Mouse (Mus musculus): ENCODE results near the gene Anapc16.

Gene Anapc16

DNA sequence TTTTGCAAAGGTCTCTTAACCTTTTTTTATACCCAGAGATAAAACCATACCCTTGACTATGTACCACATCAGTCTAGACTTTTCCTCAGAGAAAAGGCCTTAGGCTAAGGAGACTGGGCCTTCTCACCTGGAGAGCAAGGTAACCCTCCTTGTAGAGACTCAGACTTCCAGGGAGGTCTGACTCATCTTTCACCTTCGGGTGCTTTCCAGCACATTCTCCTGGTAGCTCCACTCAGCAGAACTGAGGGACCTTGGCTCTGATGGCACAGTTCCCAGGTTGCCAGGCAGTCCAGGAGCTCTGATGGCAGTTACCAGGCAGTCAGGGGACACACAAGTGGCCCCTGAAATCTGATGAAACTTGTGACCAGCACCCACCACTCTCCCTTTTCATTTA lies 53.7 kb downstream of the Anapc16 start:
- DNase-seq (ENCODE audit: low read depth, low spot score) = no peak

DNA sequence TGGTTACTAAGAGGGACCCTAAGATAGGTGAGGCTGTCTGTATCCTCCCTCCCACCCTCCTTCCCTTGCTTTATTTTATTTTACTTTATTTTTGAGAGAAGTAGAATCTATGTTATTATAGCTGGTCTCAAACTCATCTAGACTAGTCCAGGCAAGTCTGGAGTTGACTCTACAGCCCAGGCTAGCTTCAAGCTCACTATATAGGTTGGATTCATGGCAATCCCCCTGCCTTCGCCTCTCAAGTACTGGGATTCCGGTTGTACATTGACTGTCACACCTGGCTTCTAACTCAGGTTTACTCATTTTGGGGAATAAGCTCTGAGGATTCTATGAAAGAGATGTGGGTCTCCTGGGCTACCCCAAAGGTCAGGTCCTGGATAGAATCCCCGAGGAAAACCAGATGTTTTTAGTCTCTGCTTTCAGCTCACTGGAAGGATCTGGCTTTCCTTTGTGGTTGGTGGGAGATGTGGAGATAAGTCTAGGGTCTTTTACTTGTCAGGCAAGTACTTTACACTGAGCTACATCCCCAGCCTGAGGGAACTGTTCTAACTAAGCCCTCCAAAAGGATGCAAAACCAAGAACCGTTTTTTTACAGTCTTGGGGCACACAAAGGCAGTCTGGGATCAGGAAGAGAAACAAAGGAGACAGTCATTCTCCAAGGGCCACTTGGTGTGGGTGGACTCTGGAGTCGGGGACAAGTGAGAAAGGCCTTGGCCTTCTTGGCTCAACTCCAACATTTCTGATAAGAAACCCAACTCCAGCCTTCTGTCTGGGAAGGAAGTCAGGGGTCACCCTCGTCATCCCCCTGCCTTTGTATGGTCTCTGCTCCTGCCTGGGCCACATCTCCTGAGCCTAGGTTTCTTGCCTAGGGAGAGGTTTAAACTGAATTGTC lies 54.3 kb downstream of the Anapc16 start:
- DNase-seq (ENCODE audit: low read depth, low spot score) = no peak

DNA sequence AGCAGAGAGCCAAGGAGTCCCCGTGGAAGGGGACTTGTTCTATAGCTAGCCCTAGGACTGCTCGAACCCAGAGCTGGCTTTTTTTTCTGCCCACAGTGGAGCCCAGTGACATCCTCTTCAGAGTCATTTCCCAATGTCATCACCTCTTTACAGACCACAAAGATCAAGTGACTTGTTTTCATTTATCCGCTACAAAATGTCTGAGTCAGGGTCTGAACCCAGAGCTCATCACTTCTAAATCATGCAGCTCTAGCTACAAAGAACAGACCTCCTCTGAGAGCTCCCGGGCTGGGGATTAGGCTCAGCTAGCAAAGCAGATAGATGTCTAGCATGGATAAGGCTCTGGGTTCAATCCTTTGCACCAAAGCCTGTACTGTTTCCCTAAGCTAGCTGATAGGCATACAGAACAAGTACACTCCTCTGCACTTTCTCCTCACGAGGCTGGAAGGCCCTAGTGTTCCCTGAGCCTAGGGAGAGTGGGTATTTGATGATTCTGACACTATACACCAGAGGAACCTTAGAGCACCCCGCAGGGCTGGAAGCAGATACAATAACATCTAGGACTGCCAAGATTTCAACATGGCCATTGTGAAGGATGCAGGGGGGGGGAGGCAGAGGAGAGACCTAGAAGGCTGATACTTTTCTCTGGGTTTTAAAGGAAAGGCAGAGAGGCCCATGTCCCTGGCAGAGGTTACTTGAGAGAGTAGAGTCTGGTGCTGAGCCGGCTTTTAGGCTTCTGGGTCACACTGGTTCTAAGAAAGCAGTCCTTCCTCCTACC lies 55.5 kb downstream of the Anapc16 start:
- peak; percentile 52 for DNase-seq (ENCODE audit: low read depth, low spot score)

DNA sequence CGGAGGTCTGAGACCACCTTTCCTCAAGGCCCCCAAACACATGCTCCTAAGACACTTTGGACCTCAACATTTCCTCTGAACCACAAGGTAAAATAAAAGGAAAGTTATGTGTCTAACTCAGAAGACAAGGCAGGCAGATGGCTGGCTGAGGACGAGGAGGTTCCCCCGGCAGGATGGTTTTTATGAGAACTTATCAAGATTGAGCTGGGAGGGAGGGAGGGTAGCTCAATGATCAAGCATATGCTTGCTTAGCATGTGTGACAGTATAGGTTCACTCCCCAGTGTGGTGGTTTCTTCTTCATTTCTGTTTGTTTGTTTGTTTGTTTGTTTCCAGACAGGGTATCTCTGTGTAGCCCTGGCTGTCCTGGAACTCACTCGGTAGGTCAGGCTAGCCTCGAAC lies 56.6 kb downstream of the Anapc16 start:
- DNase-seq (ENCODE audit: low read depth, low spot score) = no peak

DNA sequence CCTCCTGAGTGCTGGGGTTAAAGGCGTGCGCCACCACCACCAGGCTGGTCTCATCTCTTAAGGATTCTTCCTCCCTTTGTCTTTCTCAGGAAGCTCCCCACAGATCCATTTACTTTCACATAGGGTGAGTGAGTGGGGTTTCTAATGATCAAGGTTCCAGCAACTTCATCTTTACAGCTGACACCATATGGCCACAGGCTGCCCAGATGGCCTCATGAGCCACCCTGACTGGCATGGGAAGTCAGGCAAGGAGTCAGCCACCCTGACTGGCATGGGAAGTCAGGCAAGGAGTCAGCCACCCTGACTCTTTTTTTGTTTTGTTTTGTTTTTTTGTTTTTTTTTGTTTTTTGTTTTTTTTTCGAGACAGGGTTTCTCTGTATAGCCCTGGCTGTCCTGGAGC lies 57.5 kb downstream of the Anapc16 start:
- no peak for DNase-seq (ENCODE audit: low read depth, low spot score)

DNA sequence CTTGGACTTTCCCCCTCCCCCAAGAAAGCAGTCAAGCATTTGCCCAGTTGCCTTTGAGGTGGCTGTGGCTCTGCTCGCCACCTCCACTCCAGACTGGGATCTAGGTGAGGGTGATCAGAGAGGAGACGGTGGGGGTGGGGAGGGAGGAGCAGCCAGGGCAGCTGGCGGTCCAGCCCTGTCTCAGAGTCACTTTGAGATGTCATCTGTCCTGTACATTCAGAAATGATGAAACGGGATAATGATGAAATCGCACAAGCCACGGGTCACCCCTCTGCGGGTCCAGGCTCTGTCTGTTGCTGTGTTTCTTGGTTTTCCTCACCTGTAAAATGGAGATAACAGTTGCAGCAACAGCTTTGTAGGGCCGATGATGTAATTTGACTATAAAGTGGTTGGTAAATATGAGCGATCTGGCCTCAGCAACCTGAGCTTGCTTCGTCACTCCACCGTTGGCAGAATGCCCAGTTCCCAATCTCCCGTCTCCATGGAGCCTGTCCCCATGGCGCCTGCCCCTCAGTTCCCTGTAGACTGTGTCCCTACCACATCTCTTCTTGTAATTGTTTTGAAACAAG lies 59.4 kb downstream of the Anapc16 start:
- DNase-seq (ENCODE audit: low read depth, low spot score) = no peak

DNA sequence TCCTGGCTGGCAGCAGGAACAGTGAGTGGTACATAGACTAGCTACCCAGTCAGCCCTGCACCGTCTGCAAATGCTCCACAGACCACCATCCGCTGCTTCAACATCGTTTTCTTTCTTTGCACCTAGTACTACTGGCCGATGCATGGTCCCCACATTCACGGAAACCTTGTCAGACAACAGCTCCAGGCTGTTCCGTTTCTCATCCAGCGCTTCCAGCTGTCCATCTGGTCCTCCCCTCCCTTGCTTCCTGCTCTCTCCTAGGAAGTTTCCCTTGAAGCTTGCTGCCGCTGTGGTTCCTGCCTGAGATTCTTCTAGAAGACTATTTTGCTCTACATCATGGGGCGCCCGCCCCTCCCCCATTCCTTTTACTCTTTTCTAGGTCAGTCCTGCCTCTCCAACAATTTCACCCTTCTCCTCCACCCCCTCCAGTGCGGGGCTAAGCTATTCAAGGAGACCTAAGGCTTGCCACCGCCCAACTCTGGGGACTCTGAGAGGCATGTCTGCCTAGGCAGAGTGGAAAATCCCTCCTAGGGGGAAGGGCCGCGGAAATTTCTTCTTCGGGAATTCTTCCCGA lies 60.0 kb downstream of the Anapc16 start:
- no peak for DNase-seq (ENCODE audit: low read depth, low spot score)

DNA sequence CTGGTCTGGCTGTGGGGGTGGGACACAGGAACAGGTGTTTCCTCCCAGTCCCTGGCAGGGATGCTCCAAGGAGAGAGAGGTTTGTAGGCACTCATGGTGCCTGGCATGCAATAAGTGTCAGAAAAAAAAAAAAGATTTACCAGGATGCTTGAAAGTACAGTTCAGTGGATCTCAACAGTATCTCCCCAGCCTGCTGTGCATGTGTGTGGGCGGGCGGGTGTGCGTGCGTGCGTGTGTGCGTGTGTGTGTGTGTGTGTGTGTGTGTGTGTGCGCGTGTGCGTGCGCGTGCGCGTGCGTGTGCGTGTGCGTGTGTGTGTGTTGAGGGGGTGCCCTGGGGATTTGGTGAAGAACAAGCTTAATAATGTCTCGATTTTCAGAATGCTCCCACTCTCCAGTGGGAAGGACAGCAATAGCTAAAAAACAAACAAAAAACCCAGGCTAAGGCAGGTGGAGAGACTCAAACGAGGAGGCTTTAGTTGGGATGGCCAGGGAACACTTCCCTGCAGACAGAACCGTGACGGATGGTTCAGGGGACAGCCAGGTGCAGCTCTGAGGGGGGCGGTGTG lies 60.6 kb downstream of the Anapc16 start:
- peak; percentile 38 for DNase-seq (ENCODE audit: low read depth, low spot score)

DNA sequence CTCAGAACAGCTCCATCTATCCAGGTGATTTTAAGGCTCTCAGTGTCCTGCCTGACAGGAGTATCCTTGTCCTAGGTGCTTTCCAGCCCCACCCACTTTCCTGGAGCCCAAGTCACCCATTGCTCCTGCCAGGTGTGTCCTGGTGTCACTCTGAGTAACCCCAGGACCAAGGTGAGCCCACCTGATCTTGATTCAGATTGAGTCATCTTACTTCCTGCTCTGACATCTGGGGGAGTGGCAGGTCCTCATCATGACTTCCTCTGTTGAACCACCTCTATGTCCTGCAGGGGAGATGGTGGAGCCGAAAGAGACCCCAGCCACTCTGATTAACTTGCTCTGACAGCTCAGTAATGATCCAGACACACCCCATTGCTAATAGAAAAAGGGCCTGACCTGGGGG lies 63.9 kb downstream of the Anapc16 start:
- peak; percentile 44 for DNase-seq (ENCODE audit: low read depth, low spot score)

DNA sequence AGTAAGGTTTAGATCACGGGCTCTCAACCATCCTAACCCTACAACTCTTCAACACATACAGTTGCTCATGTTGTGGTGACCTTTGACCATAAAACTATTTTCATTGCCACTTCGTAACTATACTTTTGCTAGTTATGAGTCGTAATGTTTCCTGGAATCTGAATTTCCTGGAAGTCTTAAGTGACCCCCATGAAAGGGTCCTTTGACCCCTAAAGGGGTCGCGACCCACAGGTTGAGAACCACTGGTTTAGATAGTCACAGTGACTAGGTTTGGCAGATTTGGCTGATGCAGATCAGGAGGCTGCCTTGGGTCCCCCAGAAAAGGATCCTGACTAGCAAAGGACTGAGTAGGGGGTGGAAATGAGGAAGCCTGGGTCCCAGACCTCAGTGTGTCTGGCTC lies 64.3 kb downstream of the Anapc16 start:
- no peak for DNase-seq (ENCODE audit: low read depth, low spot score)
